Mouse (Mus musculus) stomach, postnatal 0 days (tissue): ENCODE data around the gene Esyt2.

ENCODE experiments used
- CTCF ChIP-seq: IDR thresholded peaks from 2 replicates; pipeline ENCODE4 v1.5.1; 2016; ENCODE audit warnings: antibody characterized with exemption, low read depth, mild to moderate bottlenecking, moderate library complexity
- EP300 ChIP-seq: optimal IDR thresholded peaks from 2 replicates; pipeline ENCODE3; 2016; ENCODE audit warnings: antibody characterized with exemption

DNA sequence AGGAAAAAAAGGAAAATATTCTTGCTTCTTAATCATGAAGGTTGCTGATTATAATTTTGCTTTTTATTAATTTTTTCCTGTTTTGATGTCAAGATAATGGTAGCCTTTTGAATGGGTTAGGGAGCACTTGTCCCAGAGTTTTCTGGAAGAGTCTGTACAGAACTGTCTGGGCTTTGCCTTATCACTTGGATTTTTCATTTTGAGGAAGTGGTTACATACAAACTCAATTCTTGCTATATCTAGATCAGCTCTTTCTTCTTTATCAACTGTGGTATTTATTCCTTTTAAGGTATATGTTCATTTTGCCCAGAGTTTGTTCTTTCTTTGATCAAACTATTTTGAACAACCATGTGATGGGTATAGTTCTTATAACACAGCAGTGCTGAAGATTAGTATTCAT is 81.1 kb downstream of the Esyt2 start:
- TF ChIP-seq EP300 (no peak), CTCF (no peak)
